Mouse (Mus musculus) skeletal muscle tissue, adult 2 months (tissue): ENCODE data around the gene Fam181a.

ENCODE experiments used
- DNase-seq: peaks from one replicate; pipeline ENCODE4 v3.0.0-alpha.2; 2012; ENCODE audit warnings: low read depth, low spot score

The Fam181a gene

GRCm38 (mm10) chr12:103314640-103315361 lies 4.0 kb downstream of the Fam181a start:
- no peak for DNase-seq

- DNase-seq = no peak
Observed at GRCm38 (mm10) chr12:103315831-103316545, 5.2 kb downstream of the Fam181a start.

DNA sequence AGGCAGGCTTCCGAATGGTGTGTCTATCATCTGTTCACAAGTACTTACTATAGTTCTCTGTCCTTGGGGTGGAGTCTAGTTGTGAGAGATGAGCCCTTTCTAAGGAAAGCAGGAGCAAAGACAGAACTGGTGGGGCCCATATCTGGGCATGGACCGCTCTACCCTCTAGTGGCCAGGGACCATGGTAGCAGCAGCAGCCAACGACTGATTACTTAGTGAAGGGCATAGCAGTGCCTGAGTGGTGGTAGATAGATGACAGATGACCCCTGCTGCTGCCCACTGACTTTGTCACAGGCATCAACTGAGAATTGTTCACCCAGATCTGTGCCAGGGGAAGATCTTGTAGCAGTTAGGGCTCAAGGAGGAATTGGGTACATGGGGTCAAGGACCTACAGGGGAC lies 12.0 kb downstream of the Fam181a start:
- DNase-seq = no peak

DNA sequence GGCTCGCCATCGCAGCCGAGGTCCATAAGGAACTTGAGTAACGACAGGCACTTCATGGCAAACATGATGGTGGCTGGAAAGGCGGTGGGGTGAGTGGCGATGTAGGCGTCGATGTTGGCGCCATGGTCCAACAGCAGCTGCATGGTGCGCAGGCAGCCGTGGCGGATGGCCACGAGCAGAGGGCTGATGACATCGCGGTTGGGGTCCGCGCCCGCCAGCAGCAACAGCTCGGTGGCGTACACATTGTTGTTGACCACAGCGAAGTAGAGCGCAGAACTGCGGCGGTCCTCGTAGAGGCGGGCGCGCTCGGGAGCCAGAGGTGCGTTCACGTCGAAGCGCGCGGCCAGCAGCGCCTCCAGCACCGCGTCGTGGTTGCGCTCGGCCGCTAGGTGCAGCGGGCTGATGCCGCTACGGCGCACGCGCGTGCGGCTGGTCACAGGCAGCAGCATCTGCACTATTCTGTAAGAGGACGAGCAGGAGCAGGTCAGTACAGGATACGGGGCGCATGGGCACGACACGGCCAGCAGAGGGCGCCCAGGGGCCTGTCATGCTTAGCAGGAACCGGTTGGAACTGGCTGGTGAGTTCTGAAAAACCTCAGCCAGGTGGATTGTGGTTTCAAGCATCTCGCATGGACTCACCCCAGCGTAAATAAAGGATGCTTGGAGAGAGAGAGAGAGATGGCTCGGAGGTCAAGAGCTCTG lies 14.5 kb downstream of the Fam181a start:
- DNase-seq = peak; percentile 85

DNA sequence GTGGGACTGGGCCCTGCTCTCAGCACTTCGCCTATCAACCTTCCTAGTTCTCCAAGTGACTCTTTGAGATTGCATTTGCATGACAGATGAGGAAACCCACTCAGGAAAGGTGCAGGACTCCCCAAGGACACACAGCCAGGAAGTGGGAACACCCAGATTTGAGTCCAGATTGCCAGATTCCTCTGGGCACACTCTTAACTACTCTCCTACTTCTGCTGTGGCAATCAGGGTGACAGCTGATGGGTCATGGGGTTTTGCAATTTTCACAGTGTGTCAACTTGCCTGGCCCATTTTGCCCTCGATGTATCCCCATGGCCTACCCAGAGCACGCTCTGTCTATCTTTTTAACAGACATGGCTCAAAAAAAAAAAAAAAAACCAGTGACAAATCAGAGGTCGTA lies 15.8 kb downstream of the Fam181a start:
- no peak for DNase-seq

GRCm38 (mm10) chr12:103327107-103327506 lies 16.3 kb downstream of the Fam181a start:
- DNase-seq = no peak

DNA sequence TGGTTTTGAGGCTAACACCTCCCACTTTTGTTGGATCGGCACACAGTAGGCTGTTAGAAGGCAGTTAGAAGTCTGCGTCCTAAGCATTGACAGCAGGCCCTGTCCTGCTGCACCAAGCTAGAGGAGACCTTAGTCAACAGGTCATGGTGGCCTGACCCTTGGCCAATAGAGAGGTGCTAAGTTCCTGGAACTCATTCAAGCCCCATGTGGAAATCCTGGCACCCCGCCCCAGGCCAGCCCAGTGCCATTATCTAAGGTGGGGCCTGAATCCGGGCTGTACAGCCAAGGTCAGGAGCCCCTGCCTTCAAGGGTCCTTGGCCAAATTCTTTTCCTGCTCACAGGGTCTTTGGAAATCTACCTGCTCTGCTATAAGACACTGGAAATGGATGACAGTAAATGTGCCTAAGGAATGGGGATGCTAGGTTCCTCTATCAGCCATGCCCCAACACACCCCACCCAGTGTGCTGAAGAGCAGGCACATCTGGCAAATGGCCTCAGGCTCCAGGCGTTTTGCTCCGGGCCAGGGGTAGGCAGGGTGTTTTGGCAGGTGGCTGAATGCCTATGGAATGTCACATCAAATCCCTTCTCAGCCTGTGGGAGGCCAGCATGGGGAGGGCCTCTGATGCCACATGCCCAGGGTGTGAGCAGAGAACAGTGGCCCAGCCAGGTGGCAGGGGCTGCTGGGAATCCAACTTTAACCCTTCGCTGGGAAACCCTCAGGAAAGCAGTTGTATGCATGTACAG lies 17.8 kb downstream of the Fam181a start:
- DNase-seq = no peak

DNA sequence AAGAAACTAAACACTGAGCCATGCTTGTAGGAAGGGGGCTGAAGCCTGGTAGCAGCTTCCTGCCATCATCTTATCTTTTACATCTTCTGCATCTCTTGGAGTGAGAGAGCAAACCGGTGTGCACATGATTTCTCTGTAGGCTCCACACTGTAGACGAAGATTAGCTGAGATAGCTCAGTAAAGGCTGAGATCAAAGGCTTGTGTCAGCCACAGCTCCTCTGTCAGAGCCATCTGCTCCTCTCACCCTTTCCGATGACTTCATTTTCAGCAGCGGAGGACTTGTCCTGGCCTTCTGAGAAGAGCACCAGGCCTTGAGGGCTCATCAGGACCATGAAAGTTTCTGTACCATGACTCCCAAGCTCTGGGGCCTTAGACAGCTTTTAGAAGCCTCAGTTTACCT lies 20.7 kb downstream of the Fam181a start:
- DNase-seq = no peak

GRCm38 (mm10) chr12:103332879-103333278 lies 22.1 kb downstream of the Fam181a start:
- no peak for DNase-seq

- no peak for DNase-seq
Observed at GRCm38 (mm10) chr12:103333426-103333825, 22.7 kb downstream of the Fam181a start.

- no peak for DNase-seq
Observed at GRCm38 (mm10) chr12:103336766-103337165, 26.0 kb downstream of the Fam181a start.

DNA sequence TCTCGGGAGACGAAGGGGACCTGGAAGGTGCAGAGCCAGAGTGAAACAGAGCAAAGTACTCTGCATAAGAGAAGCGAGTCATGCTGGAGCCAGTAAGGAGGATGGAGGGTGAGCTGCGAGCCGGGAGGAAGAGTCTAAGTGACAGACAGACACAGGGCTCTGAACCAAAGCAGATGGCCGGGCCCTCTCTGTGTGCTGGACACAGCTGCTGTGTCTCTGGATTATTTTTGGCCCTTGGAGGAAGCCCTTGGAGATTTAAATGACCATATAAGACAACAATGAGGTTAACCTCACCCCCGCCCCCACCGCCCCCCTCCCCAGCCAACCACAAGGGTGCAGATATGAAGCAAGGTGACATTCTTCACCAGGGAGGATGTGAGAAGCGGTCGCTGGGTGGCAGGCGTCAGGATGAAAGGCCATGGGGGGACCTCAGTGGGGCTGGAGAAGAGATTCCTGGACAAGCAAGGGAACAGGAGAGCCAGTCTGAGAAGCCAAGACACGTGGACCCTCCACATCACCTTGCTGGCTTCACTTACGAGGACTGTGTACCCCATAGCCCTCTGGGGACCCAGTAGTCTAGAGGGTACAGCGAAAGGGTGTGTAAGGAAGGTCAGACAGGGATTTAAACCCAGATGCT lies 27.5 kb downstream of the Fam181a start:
- no peak for DNase-seq

DNA sequence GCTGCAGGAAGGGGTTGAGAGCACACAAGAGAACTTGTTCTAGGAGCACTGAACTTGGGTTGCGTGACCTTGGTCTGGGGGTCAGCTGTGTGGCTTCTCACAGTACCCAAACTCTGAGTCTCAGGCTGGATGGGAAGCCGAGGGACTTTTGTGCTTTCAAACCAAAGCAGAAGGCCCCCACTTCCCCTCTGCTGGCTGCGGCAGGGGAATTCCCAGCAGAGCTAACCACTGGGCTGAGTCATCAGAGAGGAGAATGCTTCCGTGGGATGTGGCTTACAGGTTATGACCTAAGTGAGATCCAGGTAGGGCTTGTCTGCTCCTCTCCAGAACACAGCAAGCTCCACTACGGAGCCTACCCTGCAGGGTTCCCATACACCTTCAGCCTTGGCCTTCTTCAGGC lies 30.4 kb downstream of the Fam181a start:
- DNase-seq = no peak

- no peak for DNase-seq
Observed at GRCm38 (mm10) chr12:103343456-103343855, 32.7 kb downstream of the Fam181a start.

DNA sequence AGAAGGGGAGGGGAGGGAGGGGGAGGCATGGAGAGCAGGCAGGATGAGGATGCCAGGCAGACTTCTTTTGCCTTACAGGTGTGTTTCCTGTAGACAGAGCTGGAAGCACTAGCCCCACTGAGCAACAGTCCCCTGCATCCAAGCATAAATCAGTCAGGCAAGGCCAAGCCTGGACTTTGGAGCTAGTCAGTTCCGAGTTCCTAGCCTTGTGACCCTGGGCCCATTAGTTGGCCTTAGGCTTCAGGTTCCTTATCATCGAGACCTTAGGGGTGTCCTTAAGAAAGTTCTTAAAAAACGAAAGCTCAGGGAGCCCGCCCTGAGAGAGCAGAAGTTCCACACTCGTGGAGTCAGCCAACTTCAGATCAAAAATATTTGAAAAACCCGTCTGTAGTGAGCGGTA lies 34.2 kb downstream of the Fam181a start:
- no peak for DNase-seq

DNA sequence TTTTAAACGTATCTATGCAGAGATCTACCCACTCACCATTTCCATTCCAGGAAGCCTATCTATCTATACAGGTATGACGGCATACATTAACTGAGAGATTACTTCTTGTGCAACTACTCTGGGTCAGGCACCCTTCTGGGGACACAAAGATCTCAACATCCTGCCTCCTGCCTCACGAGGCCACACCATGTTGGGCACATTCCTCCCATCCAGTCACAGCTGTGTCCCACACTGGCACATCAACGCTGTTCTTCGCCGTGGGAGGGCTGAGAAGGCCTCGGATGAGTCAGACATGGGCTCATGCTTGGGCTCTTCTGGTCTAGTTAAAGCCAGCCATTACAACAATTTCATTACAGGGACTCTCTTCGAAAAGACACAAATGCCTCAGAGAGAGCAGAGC lies 36.2 kb downstream of the Fam181a start:
- no peak for DNase-seq

DNA sequence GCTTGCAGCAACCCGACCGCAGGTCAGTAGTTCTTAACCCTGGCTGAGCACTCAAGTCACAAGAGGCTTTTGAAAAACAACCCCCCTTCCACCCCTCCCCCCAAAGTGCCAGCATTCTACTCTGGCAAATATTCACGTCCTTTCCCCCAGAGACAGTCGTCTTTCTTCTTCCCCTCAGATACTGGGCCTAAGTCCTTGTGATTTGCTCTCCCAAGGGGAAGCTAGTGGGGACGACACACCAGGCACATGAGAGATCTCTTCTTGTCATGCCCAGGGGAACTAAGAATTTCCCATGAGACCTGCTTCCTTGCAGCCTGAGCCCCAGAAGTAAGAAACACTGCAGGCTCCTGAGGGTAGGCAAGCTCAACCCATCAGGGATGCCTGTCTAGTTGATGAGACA lies 36.6 kb downstream of the Fam181a start:
- no peak for DNase-seq

DNA sequence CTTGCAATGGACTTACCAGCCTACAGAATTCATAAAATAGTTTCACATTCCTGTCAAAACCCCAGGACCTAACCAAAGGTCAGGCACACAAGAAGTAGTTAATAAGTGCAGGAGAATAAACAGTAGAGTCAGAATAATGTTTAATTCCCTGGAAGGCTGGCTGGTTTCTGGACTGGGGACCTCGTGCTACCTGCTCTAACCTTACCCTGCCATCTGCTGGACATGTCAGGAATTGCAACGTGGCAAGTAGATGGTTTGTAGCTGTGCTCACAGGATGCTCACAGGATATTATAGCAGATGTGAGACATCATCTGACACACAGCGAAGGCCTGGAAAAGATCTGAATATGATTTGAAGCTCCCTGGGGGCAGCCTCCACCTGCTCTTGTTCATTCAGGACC lies 37.7 kb downstream of the Fam181a start:
- peak; percentile 82 for DNase-seq

DNA sequence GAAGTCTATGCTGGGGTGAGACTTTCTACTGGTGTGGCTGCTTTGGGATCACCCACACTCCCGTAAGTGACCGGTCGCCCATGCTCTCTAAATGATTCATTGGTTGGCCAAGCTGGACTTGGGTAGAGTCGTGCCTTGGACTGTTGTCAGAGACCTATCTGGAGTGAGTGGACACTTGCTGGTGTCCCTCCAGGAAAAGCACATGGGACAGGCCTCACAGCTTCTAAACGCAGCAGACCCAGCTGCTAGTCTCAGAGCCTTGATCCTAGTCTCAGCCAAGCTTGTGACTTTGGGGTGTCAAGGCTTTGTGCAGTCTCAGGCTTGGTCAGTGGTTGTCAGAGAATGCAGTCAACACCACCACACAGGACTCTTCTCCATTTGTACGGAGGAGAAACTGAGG lies 42.0 kb downstream of the Fam181a start:
- peak; percentile 88 for DNase-seq

DNA sequence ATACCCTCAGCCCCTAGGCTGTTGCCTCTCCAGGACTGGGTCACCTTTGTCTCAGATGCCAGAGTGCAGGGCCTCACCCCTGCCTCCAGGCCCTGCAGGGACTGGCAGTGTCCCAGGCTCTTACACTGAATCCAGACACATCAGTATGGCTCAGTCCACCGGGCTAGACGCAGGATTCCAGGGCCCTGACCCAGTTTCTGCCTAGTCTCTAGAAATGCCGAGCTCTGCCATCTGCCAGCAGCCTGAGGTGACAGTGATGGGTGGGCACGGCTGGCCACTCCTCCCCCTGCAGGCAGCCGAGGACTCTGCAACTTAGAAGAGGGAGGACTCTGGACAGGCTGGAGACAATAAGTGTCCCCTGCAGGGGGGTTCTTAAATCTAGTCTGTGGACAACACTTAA lies 42.8 kb downstream of the Fam181a start:
- peak; percentile 95 for DNase-seq

GRCm38 (mm10) chr12:103355746-103356414 lies 45.1 kb downstream of the Fam181a start, which contains the start of gene Asb2:
Gene Asb2, minus strand, starts transcription at chr12:103356001.
- peak; percentile 91 for DNase-seq
